Mouse (Mus musculus) hindbrain, postnatal 0 days (tissue): ENCODE data around the gene Thsd7b. TPM values are rescaled to one million over a fixed set of nuclear protein-coding genes. Genes with fewer than 3 reads are reported as not detected.
A peak's percentile ranks its signal among the peaks of the same experiment; 100 is the strongest.
"Not testable (repeated sequence)": the region's sequence is repeated elsewhere in the genome, so short reads cannot be mapped to it uniquely, and the experiment has no call there.

ENCODE experiments used
- ATAC-seq: fragments of 200-750 bp; cut with Nextera tagmentation; 2 replicates; pipeline ENCODE4 v1.8.0; 2017; ENCODE audit warnings: mild to moderate bottlenecking, moderate TSS enrichment, moderate library complexity
- DNase-seq: peaks from one replicate; pipeline ENCODE4 v3.0.0-alpha.2; 2015; ENCODE audit warnings: low spot score
- H3K27ac ChIP-seq: fragments of 300-500 bp; sonication (generic); 2 replicates; pipeline ENCODE4 v1.5.1; 2014; ENCODE audit warnings: mild to moderate bottlenecking
- H3K27me3 ChIP-seq: fragments of 300-500 bp; sonication (generic); 2 replicates; pipeline ENCODE4 v1.6.1; 2014; ENCODE audit warnings: low read length, mixed read lengths; ENCODE audit not compliant: insufficient read depth
- H3K36me3 ChIP-seq: fragments of 300-500 bp; sonication (generic); 2 replicates; pipeline ENCODE4 v1.6.1; 2014; ENCODE audit warnings: low read length, mixed read lengths; ENCODE audit not compliant: insufficient read depth
- H3K4me1 ChIP-seq: fragments of 300-500 bp; sonication (generic); 2 replicates; pipeline ENCODE4 v1.6.1; 2014; ENCODE audit warnings: antibody characterized with exemption, low read length, mixed read lengths; ENCODE audit not compliant: insufficient read depth
- H3K4me2 ChIP-seq: fragments of 300-500 bp; sonication (generic); 2 replicates; pipeline ENCODE4 v1.6.1; 2014; ENCODE audit warnings: low read depth, mild to moderate bottlenecking, low read length, moderate library complexity, mixed read lengths
- H3K4me3 ChIP-seq: fragments of 300-500 bp; sonication (generic); 2 replicates; pipeline ENCODE4 v1.5.1; 2014; ENCODE audit warnings: low read length
- H3K9ac ChIP-seq: fragments of 300-500 bp; sonication (generic); replicated peaks from 2 replicates; pipeline ENCODE4 v1.6.1; 2014; ENCODE audit warnings: mild to moderate bottlenecking, low read length, moderate library complexity, mixed read lengths
- H3K9me3 ChIP-seq: fragments of 300-500 bp; sonication (generic); 2 replicates; pipeline ENCODE4 v1.6.1; 2016; ENCODE audit warnings: low read length, mixed read lengths
- CTCF ChIP-seq: IDR thresholded peaks from 2 replicates; pipeline ENCODE4 v1.5.1; 2016; ENCODE audit warnings: antibody characterized with exemption, control low read depth, low read depth
- WGBS: fragments of 180-500 bp; shearing (Covaris S2); extraction: QIAGEN DNeasy Blood & Tissue Kit; methylation state at CpG from one replicate; pipeline ENCODE4 v1.1.7; 2014; 5-methylcytosine and 5-hydroxymethylcytosine counted together
- polyA plus RNA-seq: library from polyadenylated mRNA; unstranded; fragments of >200 nt; fragmentation: Nextera tagmentation; extraction: Ambion mirVana; gene quantifications from 2 replicates; pipeline ENCODE4 v1.2.1, GENCODE M21; 2015
- total RNA-seq: library from RNA; depleted of rRNA; stranded (reverse); fragments of >200 nt; gene quantifications from 2 replicates; pipeline ENCODE4 v1.2.3, GENCODE M21; 2014

The Thsd7b gene
- total and polyA plus RNA-seq, 2 experiments from 2014 or later, result 9.5 to 19.7 TPM

- WGBS, result 96% methylated on average over 1 of the region's 1 CpGs
- Histone ChIP-seq H3K4me3 (no peak overlapping the region), H3K27ac (no peak overlapping the region), H3K4me1 (no peaks in the 10 kb centered on the region), H3K4me2 (no peak overlapping the region), H3K36me3 (no peaks in the 10 kb centered on the region), H3K9me3 (no peaks in the 10 kb centered on the region), H3K9ac (no peak overlapping the region), H3K27me3 (no peaks in the 10 kb centered on the region)
- DNase-seq, result no peak
- no peak for TF ChIP-seq CTCF
- no peak for ATAC-seq
Observed at GRCm38 (mm10) chr1:129917568-129917967, 644.5 kb downstream of the Thsd7b start.

DNA sequence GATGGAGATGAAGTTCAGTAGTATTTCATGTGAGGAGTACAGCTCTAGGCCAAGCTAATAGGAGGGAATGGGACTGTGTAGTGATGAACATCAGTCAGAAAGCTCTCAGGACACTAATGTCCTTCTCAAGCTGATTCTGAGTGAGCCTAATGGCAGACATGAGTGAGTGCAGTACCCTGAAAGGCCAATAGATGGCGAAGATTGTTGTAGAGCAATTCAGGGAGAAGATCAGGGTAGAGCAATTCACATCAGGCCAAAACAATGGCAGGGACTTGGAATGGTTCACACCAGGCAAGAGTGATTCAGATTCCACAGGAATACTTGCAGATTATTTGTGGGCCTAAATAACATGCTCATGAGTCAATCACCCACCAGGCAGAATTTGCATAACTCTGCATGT is 646.3 kb downstream of the Thsd7b start:
- WGBS, result 69% methylated on average over 1 of the region's 1 CpGs
- H3K36me3 ChIP-seq, result no peaks in the 10 kb centered on the region
- no peak overlapping the region for H3K4me3 ChIP-seq
- H3K9me3 ChIP-seq, result no peaks in the 10 kb centered on the region
- no peak for DNase-seq
- H3K4me2 ChIP-seq, result no peak overlapping the region
- H3K4me1 ChIP-seq, result no peaks in the 10 kb centered on the region
- H3K27ac ChIP-seq, result no peak overlapping the region
- TF ChIP-seq CTCF, result peak; percentile 51
- ATAC-seq, result no peak
- H3K27me3 ChIP-seq, result no peaks in the 10 kb centered on the region
- no peak overlapping the region for H3K9ac ChIP-seq

DNA sequence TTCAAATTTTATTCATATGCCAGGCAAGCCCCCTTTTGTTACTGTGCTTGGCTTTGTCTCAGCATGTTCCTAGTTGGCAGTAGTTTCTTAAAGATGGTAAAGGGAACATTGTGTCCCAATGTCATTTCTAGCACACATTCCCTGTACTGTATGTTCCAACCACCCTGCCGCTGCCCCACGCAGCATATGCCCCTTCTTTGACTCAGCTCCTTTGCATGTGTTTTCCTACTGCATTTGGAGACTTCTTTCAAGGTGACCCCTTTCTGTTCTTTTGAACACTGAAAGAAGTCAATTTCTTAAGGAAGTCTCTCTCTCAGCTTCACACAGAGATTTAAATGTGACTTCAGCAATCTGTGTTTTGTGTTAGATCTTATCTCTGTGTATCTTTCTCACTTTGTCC is 657.9 kb downstream of the Thsd7b start:
- H3K9ac ChIP-seq, result no peak overlapping the region
- no peak for TF ChIP-seq CTCF
- no peak for DNase-seq
- no peak for ATAC-seq
- no peak overlapping the region for H3K4me3 ChIP-seq
- no peak overlapping the region for H3K4me2 ChIP-seq
- 85% methylated on average over 2 of the region's 2 CpGs for WGBS
- H3K27me3 ChIP-seq, result no peaks in the 10 kb centered on the region
- no peaks in the 10 kb centered on the region for H3K4me1 ChIP-seq
- H3K36me3 ChIP-seq, result no peaks in the 10 kb centered on the region
- H3K9me3 ChIP-seq, result no peaks in the 10 kb centered on the region
- no peak overlapping the region for H3K27ac ChIP-seq

GRCm38 (mm10) chr1:129943116-129943515 is 670.0 kb downstream of the Thsd7b start:
- H3K27ac ChIP-seq, result no peak overlapping the region
- TF ChIP-seq CTCF, result no peak
- no peak overlapping the region for H3K9ac ChIP-seq
- H3K4me3 ChIP-seq, result no peak overlapping the region
- no peaks in the 10 kb centered on the region for H3K9me3 ChIP-seq
- DNase-seq, result no peak
- no peaks in the 10 kb centered on the region for H3K27me3 ChIP-seq
- no peak for ATAC-seq
- no peaks in the 10 kb centered on the region for H3K4me1 ChIP-seq
- H3K36me3 ChIP-seq, result no peaks in the 10 kb centered on the region
- WGBS, result 64% methylated on average over 9 of the region's 9 CpGs
- H3K4me2 ChIP-seq, result no peak overlapping the region

GRCm38 (mm10) chr1:129947026-129947425 is 673.9 kb downstream of the Thsd7b start:
- Histone ChIP-seq H3K9ac (no peak overlapping the region), H3K4me3 (no peak overlapping the region), H3K9me3 (no peaks in the 10 kb centered on the region), H3K27me3 (no peaks in the 10 kb centered on the region), H3K4me2 (no peak overlapping the region), H3K27ac (no peak overlapping the region), H3K4me1 (no peaks in the 10 kb centered on the region), H3K36me3 (no peaks in the 10 kb centered on the region)
- no peak for DNase-seq
- no peak for TF ChIP-seq CTCF
- WGBS, result 70% methylated on average over 4 of the region's 4 CpGs
- ATAC-seq, result no peak

- 64% methylated on average over 1 of the region's 1 CpGs for WGBS
- Histone ChIP-seq H3K27me3 (no peaks in the 10 kb centered on the region), H3K9me3 (no peaks in the 10 kb centered on the region), H3K4me2 (no peak overlapping the region), H3K27ac (no peak overlapping the region), H3K4me3 (no peak overlapping the region), H3K9ac (no peak overlapping the region), H3K36me3 (no peaks in the 10 kb centered on the region), H3K4me1 (no peaks in the 10 kb centered on the region)
- DNase-seq (no peak), ATAC-seq (no peak)
- no peak for TF ChIP-seq CTCF
Observed at GRCm38 (mm10) chr1:129955478-129955877, 682.4 kb downstream of the Thsd7b start.

GRCm38 (mm10) chr1:129956625-129957024 is 683.5 kb downstream of the Thsd7b start:
- H3K9ac ChIP-seq, result no peak overlapping the region
- no peak for TF ChIP-seq CTCF
- no peak overlapping the region for H3K27ac ChIP-seq
- ATAC-seq (no peak), DNase-seq (no peak)
- H3K36me3 ChIP-seq, result no peaks in the 10 kb centered on the region
- H3K27me3 ChIP-seq, result no peaks in the 10 kb centered on the region
- WGBS, result 62% methylated on average over 4 of the region's 4 CpGs
- H3K9me3 ChIP-seq, result no peaks in the 10 kb centered on the region
- no peaks in the 10 kb centered on the region for H3K4me1 ChIP-seq
- no peak overlapping the region for H3K4me3 ChIP-seq
- H3K4me2 ChIP-seq, result no peak overlapping the region

DNA sequence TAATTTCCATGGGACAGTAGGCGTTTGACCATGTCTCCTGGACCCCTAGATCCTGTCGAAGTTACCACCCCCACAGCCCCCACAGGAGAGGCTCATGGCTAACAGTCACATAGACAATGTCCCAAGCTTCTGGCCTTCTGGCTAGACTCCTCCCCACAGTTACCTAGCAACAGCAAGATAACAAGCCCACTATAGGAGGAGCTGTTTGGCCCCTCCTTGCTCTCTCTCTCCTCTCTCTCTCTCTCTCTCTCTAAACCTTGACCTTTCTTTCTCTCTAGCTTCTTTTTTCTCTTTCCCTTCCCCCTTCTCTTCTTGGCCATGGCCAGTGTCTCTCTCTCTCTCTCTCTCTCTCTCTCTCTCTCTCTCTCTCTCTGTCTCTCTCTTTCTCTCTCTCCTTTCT is 686.2 kb downstream of the Thsd7b start:
- WGBS, result 41% methylated on average over 2 of the region's 2 CpGs

More for the DNA sequence above, 686.2 kb downstream of the Thsd7b start:
- not testable (repeated sequence) for H3K4me2 ChIP-seq, H3K4me3 ChIP-seq, H3K27ac ChIP-seq, DNase-seq, H3K9ac ChIP-seq, H3K4me1 ChIP-seq, H3K9me3 ChIP-seq, H3K36me3 ChIP-seq, H3K27me3 ChIP-seq, ATAC-seq
